Mouse (Mus musculus) large intestine, adult 2 months (tissue): ENCODE results near the gene Oser1. TPM values are rescaled to one million over a fixed set of nuclear protein-coding genes. Genes with fewer than 3 reads are reported as not detected.
A peak's percentile ranks its signal among the peaks of the same experiment; 100 is the strongest.
"Not testable (repeated sequence)": the region's sequence is repeated elsewhere in the genome, so short reads cannot be mapped to it uniquely, and the experiment has no call there.

Experiments
- DNase-seq: peaks from one replicate; pipeline ENCODE4 v3.0.0-alpha.2; 2012; ENCODE audit warnings: low read depth, low spot score
- WGBS: fragments of 180-500 bp; shearing (Covaris S2); methylation state at CpG from one replicate; pipeline ENCODE4 v1.1.7; 2018; 5-methylcytosine and 5-hydroxymethylcytosine counted together
- polyA plus RNA-seq: library from polyadenylated mRNA; depleted of rRNA; stranded (reverse); fragments of >200 nt; gene quantifications from 2 replicates; pipeline ENCODE4 v1.2.3, GENCODE M21; 2012; rRNA removed

Gene Oser1
- polyA plus RNA-seq = 19.8 and 22.8 TPM in 2 replicates

- WGBS = 79% methylated on average over 6 of the region's 6 CpGs
- no peak for DNase-seq
Observed at GRCm38 (mm10) chr2:163424597-163424996, at the start of gene Oser1. Gene Oser1 (minus strand): TSS chr2:163424697.

- under 1% methylated on average over 30 of the region's 30 CpGs for WGBS
- DNase-seq = peak; percentile 86
Observed at GRCm38 (mm10) chr2:163472466-163472851, 48.0 kb upstream of the Oser1 start, which contains the start of gene Fitm2. Gene Fitm2 (minus strand): TSS chr2:163472629.

DNA sequence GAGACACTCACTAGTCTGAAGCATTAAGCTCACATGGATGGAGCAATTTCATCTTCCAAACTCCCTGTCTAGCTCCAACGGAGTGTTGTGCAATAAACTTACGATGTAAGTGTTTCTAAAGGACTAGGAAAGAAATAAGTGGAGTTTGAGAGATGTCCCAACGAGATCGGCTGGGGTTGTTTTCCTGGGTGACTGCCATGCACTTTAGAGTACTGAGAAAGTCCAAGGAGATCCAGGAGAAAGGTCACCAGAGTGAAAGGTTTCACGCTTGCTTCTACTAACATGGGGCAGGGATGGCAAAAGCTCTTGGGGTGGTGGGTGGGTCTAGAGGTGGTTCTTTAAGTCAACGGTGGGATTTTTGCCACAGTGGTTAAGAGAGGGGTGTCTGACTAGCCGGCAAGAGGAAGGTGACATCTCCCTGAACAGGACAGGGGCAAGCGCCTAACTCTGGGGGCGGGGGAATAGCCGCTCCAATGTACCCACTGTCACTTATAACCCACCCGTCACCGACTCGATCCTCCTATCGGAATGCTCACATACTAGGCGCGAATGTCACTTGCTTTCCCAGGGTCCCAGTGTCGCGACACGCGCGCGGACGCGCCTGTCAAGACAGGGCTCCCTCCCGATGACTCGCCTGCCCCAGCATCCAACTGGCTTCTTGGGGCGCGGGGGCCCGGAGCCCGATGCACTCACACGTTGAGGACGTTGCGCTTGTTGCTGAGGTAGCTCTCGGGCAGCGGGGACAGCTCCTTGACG, 47.4 kb upstream of the Oser1 start:
- under 1% methylated on average over 36 of the region's 36 CpGs for WGBS
- no peak for DNase-seq

- DNase-seq = no peak
- WGBS = 57% methylated on average over 3 of the region's 3 CpGs
Observed at GRCm38 (mm10) chr2:163471136-163471535, 46.6 kb upstream of the Oser1 start.

DNA sequence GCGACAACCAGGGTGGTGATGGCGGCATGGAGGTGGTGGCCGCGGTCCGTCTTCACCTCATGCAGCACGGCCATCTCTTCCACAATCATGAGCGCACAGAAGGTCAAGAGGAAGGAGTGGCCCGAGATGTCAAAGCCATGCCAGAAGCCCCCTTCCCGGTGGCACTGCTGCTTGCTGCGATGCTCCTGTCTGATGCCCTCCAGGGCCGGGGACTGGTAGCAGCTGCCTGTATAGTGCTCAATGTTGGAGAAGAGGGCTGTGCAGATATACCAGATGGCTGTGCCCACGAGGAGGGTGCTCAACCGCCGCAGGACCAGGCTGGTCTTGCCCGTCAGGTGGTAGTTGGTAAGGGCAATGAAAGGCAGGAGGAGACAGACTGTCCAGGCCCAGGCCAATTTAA, 45.2 kb upstream of the Oser1 start:
- DNase-seq = no peak
- WGBS = 96% methylated on average over 15 of the region's 15 CpGs

GRCm38 (mm10) chr2:163468866-163469265, 44.4 kb upstream of the Oser1 start:
- DNase-seq = no peak
- 89% methylated on average over 6 of the region's 6 CpGs for WGBS

DNA sequence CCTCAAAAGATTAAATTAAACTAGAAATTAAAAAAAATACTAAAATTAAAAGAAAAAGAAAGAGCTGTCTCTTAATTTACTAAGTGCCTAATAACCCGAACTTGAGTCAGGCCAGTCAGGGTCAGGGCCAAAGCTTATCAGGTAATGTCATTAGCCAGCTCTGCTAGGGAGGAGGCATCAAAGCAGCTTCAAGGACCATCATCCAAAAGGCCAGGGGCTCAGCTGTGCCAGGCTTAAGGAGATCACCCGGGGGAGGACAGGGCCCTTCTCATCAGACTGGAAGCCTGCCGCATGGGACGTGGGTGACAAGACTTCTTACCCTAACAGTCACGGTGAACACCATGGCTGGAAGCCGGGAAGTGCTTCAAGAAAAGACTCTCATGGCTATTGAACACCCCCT, 43.1 kb upstream of the Oser1 start:
- DNase-seq = no peak
- 94% methylated on average over 6 of the region's 6 CpGs for WGBS

- no peak for DNase-seq
- 30% methylated on average over 8 of the region's 8 CpGs for WGBS
Observed at GRCm38 (mm10) chr2:163466771-163467170, 42.3 kb upstream of the Oser1 start.

DNA sequence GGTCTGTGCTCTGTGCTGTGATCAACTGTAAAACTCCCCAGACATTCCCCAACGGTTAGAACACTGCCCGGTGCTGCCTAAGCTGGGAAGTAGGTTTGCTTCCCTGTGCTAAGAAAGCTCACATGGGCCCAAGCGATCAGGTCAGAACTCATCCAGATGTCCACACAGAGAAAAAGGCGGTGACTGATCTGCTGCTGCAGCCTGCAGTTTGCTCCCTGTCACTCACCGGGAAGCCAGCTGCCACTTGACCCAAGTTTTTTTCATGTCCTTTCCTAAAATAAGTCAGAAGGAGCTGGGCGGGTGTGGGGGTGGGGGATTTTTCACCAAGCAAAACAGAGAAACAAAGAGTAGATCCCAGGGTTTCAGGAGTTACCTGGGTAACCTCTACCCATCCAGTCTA, 40.1 kb upstream of the Oser1 start:
- DNase-seq = no peak
- WGBS = 72% methylated on average over 6 of the region's 6 CpGs

DNA sequence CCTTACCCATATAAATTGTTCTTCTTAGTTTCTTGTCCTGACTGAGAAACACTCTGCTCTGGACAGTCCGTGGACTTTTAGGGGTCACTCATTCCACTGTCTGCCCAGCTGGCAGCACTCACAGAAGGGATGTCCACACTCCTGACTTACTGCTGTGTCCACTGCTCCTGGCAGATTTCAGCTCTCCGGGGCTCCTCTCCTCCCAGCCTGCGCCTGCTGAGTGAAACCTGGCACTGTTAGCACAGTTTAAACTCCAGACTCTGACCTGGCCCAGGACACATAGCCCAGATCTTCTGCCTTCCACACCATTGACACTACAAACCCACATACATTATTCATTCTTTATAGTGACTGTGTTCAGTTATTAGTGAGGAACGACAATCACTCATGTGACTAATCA, 39.5 kb upstream of the Oser1 start:
- WGBS = 69% methylated on average over 4 of the region's 4 CpGs
- no peak for DNase-seq

GRCm38 (mm10) chr2:163463251-163463769, 38.8 kb upstream of the Oser1 start:
- whole genome bisulfite sequencing = 52% methylated on average over 10 of the region's 10 CpGs
- no peak for DNase-seq

DNA sequence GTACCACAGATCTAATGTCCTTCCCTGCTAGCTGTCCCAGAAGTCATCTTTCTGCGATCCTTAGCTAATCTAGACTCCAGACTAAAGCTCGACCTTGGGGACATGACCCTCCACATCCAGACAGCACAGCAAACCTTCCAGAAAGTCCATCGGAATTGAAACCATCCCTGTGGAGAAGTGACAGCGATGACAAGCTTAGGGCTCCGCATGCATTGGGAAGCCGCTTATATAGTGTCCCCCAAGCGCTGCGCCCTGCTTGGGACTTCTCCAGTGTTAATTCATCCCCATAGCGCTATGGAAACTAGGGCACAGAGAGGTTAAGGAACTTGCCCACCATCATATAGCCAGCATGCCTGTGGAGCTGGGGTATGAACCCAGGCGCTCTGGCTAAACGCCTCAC, 38.3 kb upstream of the Oser1 start:
- no peak for DNase-seq
- 78% methylated on average over 11 of the region's 11 CpGs for WGBS

- WGBS = 64% methylated on average over 5 of the region's 5 CpGs
- DNase-seq = no peak
Observed at GRCm38 (mm10) chr2:163462386-163462785, 37.9 kb upstream of the Oser1 start.

GRCm38 (mm10) chr2:163461307-163461706, 36.8 kb upstream of the Oser1 start:
- not testable (repeated sequence) for DNase-seq
- WGBS = 95% methylated on average over 9 of the region's 9 CpGs

GRCm38 (mm10) chr2:163460622-163461021, 36.1 kb upstream of the Oser1 start:
- 89% methylated on average over 8 of the region's 8 CpGs for WGBS
- no peak for DNase-seq

GRCm38 (mm10) chr2:163459380-163459779, 34.9 kb upstream of the Oser1 start:
- WGBS = 40% methylated on average over 10 of the region's 10 CpGs
- DNase-seq = no peak

- no peak for DNase-seq
- 34% methylated on average over 27 of the region's 27 CpGs for WGBS
Observed at GRCm38 (mm10) chr2:163458539-163459265, 34.2 kb upstream of the Oser1 start.

DNA sequence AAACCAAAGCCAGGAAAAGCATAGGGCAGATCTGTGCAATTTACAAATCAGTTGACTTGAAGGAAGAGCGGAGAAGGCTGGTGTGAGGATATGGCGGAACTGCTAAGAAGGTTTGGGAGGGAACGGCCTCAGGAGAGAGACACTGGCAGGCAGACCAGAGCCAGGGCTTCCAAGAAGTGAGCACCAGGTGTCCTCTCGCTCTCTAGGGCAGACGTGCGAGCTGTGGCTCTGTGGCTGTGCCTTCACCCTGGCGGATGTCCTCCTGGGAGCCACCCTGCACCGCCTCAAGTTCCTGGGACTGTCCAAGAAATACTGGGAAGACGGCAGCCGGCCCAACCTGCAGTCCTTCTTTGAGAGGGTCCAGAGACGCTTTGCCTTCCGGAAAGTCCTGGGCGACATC, 28.9 kb upstream of the Oser1 start:
- DNase-seq = no peak
- WGBS = 79% methylated on average over 13 of the region's 13 CpGs

DNA sequence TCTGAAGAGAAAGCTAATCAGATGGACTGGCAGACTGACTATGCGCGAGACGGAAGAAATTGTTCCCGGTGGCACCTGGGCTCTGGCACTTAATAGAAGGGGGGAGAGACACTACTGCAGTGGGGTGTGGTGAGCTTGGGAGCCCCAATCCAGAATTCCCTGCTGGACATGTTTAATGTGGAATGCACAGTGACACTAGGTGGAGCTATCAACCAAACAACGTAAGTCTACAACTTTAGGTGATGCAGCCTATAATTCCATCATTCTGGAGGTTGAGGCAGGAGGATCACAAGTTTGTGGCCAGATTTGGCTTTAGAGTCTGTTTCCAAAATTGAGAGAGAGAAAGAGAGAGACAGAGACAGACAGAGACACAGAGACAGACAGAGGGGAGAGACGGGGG, 28.2 kb upstream of the Oser1 start:
- WGBS = 83% methylated on average over 6 of the region's 6 CpGs
- DNase-seq = no peak

- DNase-seq = no peak
- WGBS = 50% methylated on average over 6 of the region's 6 CpGs
Observed at GRCm38 (mm10) chr2:163450668-163451295, 26.3 kb upstream of the Oser1 start.
